Mouse (Mus musculus): ENCODE measurements at regions not wholly inside any gene's neighbourhood (a gene's known extent, or its start where the extent isn't known, plus 50 kb on each side); places are given as distances from the start of the nearest gene placed in this dataset.

GRCm38 (mm10) chr2:79548039-79548600 is 87.0 kb upstream of the Itprid2 start:
- DNase-seq = no peak

DNA sequence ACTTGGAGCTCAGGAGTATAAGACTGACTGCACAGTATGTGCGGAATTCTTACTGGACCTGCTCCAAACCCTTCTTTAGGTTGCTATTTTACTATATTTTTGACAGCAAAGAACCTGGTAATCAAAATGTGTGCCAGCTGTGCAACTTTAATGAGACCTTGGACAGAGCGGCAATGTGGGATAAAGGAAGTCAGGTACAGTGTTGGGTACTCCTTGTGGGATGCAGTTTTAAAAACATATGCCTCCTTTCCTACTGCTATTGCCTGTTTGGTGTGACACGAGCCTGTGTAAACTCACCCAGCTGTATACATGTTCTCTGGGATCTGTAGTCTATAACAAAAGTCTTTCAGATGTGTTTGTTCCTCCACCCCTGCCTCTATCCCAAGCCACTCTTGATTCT is 85.4 kb upstream of the Itprid2 start:
- DNase-seq = no peak

DNA sequence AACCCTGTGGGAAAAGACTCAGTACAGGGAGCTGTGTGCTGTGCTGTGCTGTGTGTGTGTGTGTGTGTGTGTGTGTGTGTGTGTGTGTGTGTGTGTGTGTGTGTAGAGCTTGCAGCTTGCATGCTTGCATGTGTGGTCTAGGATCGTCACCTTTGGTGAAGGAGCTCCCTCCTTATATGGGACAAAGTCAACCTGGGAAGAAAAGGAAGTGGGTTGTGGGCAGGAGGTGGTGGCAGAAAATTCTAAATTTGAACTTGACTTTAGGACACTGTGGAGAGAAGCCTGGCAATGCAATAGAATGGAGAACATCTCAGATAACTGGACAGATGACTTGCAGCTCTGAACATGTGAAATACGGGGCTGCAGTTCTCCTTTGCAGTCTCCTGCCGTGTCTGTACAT is 84.7 kb upstream of the Itprid2 start:
- DNase-seq = no peak

GRCm38 (mm10) chr2:79552481-79552880 is 82.7 kb upstream of the Itprid2 start:
- no peak for DNase-seq

DNA sequence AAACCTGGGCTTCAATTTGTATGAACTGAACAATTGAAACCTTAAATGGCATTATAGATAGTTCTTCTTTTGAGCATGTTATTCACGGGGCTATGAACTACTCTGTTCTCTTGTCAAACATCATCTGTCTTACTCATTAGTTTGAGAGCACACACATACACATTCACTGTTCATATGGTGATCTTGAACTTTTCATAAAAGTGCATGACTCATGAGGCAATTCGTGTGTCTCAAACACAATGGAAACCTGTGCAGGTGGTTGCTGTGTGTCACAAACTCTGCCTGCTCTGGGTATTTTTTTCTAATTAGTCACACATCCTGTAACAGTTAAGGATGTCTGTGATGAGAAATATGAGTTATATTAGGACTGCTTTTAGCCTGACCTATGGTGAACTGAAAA is 79.8 kb upstream of the Itprid2 start:
- DNase-seq = no peak

DNA sequence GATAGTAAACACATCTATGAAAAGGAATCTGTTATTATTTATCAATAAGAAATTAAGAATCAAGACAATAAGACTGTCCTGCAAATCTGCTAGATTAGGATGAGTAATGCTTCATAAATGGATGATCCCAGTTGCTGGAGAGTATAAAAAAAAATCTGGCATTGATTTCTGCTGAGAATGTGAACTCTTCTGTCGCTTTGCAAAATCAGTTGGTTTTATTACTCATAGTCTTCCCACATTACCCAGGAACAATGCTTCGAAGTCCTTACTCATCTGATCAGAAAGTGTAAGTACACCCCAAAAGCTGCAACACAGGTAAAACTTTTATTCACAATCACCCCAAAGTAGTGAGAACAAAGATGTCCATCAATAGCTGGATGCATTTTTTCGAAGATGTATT is 77.8 kb upstream of the Itprid2 start:
- DNase-seq = no peak

DNA sequence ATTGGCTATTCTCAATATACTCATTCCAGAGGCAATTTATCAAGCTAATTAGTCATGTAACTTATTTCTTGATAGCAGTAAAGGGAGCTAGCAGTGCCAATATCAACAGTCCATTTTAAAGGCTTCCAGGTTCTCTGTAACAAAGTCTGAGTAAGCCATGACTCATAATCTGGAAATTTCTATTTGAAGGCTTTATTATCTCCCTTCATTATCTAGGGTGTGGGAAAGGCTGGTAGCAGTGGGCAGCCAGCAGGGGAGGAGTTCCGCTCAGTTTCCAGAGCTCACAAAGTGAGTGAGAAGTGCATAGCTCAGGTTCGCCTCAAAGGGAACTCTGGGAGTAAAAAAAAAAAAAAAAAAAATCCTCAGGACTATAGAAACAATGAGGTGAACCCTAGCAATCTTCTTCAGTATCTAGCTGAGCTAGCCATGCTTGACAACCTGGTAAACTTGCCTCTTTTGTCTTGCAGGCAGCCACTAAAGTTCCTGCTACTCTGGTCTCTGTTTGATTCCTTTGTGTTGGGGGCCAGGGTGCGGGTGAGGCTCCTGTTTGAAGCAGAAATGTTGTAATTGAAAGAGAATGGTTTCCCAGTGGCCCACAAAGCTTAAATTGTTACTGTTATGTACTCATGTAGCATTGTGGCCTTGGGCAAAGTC is 68.7 kb upstream of the Itprid2 start:
- peak; percentile 5 to 15 for DNase-seq

DNA sequence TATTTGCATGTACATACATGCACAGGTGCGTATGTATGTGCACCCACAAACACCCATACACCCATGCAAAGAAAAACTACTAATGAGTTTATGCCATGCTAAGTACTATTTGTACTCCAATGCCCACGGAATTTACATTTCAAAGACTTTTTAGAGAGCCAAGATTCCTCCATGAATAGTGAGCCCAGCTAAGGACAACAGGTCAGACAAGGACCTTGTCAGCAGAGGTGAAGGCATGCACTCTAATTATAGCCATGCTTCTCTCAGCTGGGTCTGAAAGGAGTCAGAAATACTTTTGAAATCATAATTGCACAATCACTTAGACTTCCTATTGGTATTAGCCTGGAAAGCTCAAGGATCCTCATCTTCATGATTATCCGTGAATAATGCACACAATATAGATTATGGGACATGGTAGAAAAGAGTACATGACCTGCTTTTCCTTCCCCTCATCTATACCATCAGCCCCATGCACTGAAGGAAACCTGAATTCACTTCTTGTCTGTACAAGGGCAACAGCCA is 67.7 kb upstream of the Itprid2 start:
- DNase-seq = no peak

DNA sequence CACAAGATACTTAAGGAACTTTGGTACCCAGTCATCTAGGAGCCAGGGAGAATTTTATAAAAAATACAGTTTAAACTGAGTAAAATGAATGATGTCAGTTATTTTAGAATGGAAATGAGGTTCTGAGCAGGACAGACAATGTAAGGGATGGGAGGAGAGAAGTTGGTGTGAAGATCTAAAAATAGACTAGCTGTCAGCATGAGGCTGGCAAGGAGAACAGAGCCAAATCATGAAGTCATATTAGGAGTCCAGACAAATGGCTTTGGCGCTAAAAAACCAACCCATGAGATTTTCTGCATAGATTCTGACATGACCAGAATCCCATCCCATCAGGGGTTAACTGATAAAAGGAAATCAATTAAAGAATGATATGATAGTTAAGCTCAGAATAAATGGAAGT is 65.5 kb upstream of the Itprid2 start:
- no peak for DNase-seq

- DNase-seq = no peak
Observed at GRCm38 (mm10) chr2:79571910-79572309, 63.2 kb upstream of the Itprid2 start.

GRCm38 (mm10) chr2:79575074-79575473 is 60.1 kb upstream of the Itprid2 start:
- DNase-seq = no peak

GRCm38 (mm10) chr2:79585022-79585774 is 50.0 kb upstream of the Itprid2 start:
- DNase-seq = no peak

Measured in adrenal gland, postnatal 36 days (tissue).